Mouse (Mus musculus) C2C12 (cell line): Measurements from ENCODE around the gene Mterf1a.

Experiments used
- CTCF ChIP-seq: IDR thresholded peaks from one replicate; pipeline ENCODE4 v1.5.1; 2011; ENCODE audit not compliant: control insufficient read depth, insufficient read depth, insufficient read length
- MAX ChIP-seq: IDR thresholded peaks from one replicate; pipeline ENCODE4 v1.6.1; 2011; ENCODE audit warnings: mild to moderate bottlenecking, control low read depth
- USF1 ChIP-seq: IDR thresholded peaks from one replicate; pipeline ENCODE4 v1.6.1; 2011; ENCODE audit warnings: low read depth, mild to moderate bottlenecking, control low read depth, moderate library complexity

DNA sequence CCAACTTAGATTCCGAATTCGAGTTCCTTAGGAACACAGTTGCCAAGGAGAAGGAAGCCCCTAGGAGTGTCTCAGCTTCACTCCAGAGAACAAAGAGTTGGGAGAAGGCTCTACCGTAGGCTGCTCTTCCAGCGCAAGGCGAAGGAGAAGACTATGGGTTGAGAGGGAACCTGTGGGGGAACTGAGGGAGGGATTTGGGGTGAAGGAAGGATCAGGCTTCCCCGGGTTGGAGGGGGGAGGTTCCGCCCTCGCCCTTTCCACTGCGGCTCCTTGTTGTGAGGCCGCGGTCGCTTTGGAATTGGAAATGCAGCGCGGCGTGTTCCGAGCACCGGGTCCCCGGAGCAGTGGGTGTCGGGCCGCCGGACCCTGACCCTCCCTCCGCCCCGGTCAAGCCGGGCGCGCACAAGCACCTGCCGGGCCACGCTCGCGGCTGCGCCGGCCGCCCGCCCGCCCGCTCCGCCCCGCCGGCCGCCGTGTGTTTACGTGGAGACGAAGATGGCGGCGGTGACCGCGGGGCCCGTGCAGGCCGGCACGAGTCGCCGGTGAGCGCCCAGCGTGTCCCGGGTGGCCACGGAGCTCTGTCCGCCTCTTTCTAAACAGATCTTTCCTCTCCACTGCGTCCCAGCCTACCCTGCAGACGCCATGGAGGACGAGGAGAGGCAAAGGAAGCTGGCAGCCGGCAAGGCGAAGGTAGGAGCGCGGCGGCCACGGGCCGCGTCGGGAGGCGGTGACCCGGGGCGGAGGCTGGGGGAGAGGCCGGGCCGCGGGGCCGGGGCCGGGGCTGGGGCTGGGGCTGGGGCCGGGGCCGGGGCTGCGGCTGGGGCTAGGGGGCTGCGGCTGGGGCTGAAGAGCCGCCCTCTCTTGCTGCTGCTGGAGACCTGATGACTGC lies 34.3 kb upstream of the Mterf1a start, which contains the start of gene Akap9:
- TF ChIP-seq USF1 = no peak
- no peak for TF ChIP-seq CTCF
- TF ChIP-seq MAX = no peak
